Mouse (Mus musculus) right cerebral cortex, postnatal 36 days (tissue): Measurements from ENCODE around the gene Znrd1as.

Source experiments
- DNase-seq, 2 experiments: peaks; one replicate each; pipeline ENCODE4 v3.0.0; 2022; ENCODE audit warnings: low spot score in 2 of 2, mixed read lengths in 1 of 2

The Znrd1as gene

DNA sequence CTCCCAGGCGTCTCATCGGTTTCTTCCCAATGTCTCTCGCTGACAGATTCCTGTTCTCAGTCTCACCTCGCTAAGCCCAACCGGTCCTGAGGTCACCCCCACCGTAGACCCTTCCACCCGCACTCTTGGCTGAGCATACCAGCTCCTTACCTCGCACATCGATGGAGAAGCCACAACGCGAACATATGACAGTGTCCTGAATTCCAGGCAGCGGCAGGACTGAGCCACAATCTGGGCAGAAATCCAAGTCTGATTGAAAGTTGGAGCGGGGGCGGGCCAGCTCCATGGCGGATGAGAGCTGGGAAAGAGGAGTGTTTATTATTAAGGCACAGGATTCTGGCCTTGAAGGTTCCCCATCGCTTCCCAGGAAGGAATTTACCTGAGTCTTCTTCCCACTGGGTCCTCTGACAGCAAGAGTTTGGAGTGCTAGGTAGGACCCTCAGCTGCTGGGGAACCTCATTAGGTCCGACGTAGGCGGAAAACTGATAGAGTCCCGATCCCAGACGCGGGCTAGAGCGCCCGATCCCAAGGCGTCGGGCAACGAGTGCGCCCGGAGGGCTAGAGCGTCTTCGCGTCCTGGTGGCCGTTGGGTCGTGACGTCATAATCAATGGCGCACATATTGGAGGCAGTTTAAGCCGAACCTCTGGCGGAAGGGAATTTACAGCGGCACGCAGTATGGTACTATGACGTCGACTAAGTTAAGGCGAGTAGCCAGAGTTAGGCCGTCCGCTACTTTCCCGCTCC lies at the start of gene Znrd1as, which contains the start of gene Znrd1:
Gene Znrd1as (plus strand): TSS at position 594 of the 745 bp plus-strand sequence.
Gene Znrd1 (minus strand): TSS at position 561 of the 745 bp plus-strand sequence.
- DNase-seq, result peak; percentile 94 to 96

DNA sequence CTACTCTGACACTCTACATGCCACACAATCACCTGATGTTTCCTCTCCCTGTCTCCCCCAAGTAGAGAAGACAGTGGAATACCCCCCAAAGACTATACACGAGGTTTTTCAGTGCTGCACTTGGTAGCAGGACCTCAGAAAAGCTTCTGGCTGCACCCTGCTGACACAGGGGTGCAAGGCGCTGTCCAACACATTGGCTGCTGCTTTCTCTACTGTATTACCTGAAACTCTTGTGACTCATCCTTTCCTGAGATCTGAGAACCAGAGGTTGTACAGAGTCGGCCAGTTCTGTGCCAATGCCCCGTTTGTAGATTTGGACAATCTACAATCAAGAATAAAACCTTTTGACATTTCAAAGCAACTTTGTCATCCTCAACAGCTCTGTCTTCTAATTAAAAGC lies 48.6 kb upstream of the Znrd1as start:
- DNase-seq, result no peak

DNA sequence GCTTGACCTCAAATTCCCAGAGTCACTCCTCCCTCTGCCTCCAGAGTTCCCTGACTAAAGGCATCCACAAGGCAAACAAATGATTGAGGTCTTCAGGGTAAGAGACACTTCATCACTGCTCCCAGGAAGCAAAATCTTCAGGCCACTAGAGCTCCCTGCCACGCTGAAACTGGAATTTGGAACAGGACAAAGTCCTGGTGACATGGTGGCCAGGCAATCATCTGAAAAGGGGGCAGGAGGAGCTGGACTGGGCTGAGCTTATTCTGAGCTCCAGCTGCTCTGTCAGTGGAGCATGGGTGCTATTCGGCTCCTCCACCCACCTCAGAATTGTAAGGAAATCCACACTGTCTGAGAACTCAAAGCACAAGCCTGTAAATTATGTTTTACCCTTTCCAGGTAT lies 46.4 kb upstream of the Znrd1as start:
- DNase-seq, result no peak

DNA sequence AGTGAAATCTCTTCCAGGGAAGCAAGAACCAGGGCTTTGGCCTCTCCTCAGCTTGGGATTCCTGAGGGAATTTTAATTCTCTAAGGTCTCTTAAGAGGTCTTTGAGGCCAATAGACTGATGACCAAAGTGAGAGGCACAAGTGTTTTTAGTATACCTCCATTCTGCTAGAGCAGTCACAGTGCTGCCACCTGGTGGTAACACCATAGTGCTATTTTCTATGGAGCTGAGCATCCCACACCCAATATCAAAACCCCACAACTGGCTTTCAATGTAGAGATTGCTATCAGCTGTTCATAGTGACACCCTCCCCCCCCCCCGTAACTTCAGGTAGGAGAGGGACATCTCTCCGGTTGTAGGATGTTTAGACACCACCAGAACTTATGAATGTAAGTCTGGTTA lies 44.3 kb upstream of the Znrd1as start:
- DNase-seq, result peak; percentile 47 to 67

GRCm38 (mm10) chr17:36915076-36915475 lies 43.3 kb upstream of the Znrd1as start:
- DNase-seq, result peak in 1 of 2 experiments; percentile 40

DNA sequence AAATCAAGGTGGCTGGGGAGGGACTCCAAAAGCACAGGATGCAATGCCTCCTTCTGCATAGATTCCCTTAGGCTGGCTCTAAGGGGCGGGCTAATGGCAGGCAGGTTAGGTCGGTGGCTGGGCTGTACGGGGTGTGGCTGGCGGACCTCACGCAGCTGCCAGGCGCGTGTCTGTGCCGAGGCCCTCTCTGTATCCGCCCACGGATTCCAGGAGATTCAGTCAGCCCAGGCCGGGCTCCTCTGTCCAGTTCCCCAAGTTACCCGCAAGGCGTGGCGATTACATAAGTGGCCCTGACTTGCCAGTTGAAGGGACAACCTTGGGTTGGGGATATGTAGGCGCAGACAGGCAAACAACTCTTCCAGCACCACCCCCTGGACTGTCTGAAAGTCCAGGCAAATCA lies 38.2 kb upstream of the Znrd1as start:
- no peak for DNase-seq

- DNase-seq, result no peak
Measured at GRCm38 (mm10) chr17:36922715-36923114, 35.7 kb upstream of the Znrd1as start.

GRCm38 (mm10) chr17:36923491-36923890 lies 34.9 kb upstream of the Znrd1as start:
- no peak for DNase-seq

GRCm38 (mm10) chr17:36927496-36928120 lies 30.8 kb upstream of the Znrd1as start:
- no peak for DNase-seq

- no peak for DNase-seq
Measured at GRCm38 (mm10) chr17:36929236-36929932, 29.0 kb upstream of the Znrd1as start.

GRCm38 (mm10) chr17:36930233-36930632 lies 28.2 kb upstream of the Znrd1as start:
- DNase-seq, result no peak

DNA sequence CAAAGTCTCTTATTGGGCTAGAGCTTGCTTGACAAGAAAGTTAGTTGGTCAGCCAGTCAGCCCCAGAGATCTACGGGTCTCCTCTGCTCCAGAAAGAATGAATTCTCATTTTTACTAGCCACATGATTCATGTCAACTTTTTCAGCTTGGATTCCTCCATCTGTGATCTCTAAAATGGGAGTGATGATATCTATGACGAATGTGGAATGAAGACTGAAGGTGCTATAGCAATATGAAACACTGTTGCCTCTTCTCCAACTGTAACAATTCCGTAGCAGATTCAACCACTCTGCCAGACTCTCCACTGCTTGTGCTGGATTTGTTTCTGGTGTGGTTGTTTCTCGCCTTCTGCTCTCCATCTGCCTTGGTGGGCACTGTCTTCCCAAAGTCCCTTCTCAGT lies 27.3 kb upstream of the Znrd1as start:
- DNase-seq, result no peak

DNA sequence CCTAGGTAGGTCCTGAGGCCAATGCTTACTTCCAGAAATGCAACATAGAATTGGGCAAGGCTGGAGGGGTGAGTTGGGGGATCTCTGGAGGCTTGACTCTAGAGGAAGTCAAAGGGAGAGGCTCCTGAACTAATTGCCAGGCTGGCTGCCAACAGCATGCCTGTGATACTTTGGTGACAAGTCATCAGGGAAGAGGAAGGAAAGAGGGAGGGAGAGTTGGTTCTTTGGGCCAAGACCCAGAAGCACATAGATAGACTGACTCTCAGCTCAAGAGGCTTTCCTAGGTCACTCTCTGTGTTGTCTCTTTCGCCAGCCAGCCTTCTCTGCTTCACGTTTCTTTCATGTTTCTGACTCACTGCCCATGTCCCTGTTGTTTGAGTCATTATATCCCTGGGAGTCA lies 26.6 kb upstream of the Znrd1as start:
- no peak for DNase-seq

- no peak for DNase-seq
Measured at GRCm38 (mm10) chr17:36938056-36938455, 20.3 kb upstream of the Znrd1as start.

DNA sequence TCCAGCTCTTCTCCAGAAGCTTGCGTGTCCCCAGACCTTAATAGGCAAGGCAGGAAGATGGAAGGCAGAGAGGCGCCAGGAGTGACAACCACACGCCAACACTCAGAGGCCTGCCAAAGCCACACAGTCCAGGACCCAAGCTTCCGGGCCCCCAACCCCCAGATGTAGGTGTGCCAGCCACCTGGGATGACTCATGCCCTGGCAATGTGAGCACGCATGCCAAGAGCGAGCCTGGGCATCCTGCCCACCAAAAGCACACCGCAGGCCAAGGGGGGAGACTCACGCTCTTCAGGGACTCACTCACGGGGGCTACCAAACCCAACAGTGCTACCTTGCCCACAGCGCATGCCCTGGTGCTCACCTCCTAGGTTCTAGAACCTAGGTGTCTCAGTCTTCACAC lies 16.0 kb upstream of the Znrd1as start:
- peak in 1 of 2 experiments; percentile 67 for DNase-seq

- DNase-seq, result no peak
Measured at GRCm38 (mm10) chr17:36942791-36943471, 15.5 kb upstream of the Znrd1as start, which contains the start of gene Rnf39. TSS of gene Rnf39 (plus strand) at chr17:36942918.

DNA sequence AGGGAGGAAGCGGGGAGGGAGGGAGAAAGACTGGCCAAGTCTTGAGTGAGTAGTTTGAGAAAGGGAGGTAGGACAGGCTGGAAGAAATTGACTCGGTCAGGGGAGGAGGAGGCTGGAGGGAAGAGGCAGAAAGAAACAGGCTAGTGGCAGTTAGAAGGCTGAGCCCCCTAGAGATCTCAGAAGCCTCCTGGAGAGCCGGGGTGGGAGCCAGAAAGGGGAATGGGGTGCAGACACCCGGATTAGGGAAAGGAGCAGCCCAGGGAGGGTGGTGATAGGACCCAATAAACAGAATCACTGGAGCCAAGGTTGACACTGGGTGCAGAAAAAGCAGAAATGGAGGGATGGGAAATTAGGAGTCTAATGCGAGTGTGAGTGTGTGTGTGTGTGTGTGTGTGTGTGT lies 14.7 kb upstream of the Znrd1as start:
- DNase-seq, result no peak

- no peak for DNase-seq
Measured at GRCm38 (mm10) chr17:36944121-36944775, 14.1 kb upstream of the Znrd1as start.

DNA sequence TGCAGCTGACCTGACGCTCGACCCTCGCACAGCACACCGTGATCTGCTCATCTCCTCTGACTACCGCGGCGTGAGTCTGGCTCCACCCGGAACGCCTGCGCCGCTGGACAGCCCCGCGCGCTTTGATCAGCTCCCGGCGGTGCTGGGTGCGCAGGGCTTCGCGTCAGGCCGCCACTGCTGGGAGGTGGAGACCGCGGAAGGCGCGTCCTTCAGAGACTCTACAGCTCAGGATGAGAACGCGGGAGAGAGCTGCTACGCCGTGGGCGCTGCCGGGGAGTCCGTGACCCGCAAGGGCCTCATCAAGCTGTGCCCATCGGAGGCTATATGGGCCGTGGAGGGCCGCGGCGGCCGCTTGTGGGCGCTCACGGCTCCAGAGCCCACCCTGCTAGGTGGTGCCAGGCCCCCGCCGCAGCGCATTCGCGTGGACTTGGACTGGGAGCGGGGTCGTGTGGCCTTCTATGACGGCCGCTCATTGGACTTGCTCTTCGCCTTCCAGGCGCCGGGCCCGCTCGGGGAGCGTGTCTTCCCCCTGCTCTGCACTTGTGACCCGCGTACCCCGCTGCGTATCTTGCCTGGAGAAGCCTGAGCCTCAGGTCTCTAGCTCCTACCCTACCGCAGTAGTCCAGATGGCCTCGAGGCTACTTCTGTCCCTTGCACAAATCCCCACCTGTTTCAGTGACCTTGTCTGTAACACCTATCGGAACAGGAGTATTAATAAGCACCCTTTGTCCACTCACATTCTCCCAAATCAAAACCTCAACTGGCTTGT lies 11.2 kb upstream of the Znrd1as start:
- peak in 1 of 2 experiments; percentile 55 for DNase-seq

- no peak for DNase-seq
Measured at GRCm38 (mm10) chr17:36948286-36948685, 10.1 kb upstream of the Znrd1as start.

GRCm38 (mm10) chr17:36949265-36949664 lies 9.1 kb upstream of the Znrd1as start:
- DNase-seq, result no peak
